Mouse (Mus musculus) layer of hippocampus, adult 11-12 months (tissue): Measurements from ENCODE around the gene Tbxa2r.

Source experiments
- DNase-seq: peaks from one replicate; pipeline ENCODE4 v3.0.0; 2022; ENCODE audit warnings: low spot score

Tbxa2r gene

DNA sequence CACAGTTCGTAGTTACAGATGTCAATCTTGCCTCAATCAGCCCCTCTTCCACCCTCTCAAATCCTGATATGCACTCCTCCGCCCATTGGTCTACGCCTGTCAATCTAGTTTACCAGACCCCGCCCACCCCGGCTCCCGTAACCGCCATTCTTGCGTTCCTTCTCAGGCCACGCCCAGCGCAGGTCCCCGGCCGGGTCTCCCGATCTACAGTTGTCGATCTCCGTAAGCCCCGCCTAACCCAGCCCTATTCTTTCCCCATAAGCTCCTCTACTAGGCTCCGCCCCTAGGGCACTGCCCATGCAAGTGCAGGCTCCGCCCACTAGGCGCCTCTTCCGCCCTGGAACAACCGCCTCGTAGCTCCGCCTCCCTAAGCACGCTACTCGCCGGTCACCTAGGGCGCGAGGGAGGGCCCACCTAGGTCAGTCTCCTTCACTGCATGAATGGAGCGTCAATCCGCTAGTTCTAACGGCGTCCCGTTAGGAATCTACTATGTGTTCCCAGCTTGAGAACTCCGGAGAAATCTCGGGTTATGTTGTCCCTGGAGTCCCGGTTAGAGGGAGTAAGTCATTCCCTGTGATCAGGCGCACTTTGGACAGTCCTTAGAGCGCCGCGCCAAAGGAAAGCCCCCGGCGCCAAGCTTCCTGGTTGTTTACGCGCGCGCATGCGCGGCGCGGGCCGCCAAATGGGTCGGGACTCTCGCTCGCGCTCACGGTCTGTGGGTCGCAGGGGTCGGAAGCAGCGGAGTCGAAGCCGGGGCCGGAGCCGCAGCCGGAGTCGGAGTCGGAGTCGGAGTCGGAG, 7.8 kb upstream of the Tbxa2r start, which contains the start of gene Cactin:
Gene Cactin, plus strand, starts transcription at position 554 of the 798 bp plus-strand sequence.
- DNase-seq = peak; percentile 100

DNA sequence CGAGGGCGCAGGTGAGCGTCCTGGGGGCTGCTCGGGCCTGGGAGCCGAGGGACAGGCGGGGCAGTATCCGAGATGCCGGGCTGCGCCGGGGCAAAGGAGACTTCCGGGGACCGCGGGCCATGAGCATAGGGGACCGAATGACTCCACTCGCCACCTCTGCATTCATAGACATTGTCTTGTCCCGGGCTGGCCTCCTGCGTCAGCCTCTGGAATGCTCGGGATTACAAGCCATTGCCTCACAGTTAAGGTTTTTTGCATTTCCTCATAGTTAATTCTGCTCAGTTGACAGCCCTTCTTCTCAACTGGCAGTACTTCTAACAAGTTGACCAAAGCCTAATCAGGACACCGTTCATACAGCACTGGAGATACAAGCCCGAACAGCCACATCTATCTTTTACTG, 7.1 kb upstream of the Tbxa2r start:
- no peak for DNase-seq

DNA sequence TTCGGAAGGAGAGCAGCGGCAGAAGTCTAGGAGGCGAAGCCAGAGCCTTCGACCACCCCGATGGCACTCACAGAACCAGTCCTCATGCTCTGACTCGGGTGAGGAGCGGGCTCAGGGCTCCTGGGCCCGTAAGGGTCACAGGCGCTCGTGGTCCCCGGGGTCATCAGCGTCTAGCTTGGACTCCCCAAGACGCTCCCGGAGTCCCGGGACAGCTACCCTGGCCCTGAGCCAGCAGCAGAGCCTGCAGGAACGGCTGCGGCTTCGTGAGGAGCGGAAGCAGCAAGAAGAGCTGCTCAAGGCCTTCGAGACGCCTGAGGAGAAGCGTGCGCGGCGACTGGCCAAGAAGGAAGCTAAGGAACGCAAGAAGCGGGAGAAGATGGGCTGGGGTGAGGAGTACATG, 6.1 kb upstream of the Tbxa2r start:
- no peak for DNase-seq

GRCm38 (mm10) chr10:81323141-81323775, 5.3 kb upstream of the Tbxa2r start:
- DNase-seq = no peak

DNA sequence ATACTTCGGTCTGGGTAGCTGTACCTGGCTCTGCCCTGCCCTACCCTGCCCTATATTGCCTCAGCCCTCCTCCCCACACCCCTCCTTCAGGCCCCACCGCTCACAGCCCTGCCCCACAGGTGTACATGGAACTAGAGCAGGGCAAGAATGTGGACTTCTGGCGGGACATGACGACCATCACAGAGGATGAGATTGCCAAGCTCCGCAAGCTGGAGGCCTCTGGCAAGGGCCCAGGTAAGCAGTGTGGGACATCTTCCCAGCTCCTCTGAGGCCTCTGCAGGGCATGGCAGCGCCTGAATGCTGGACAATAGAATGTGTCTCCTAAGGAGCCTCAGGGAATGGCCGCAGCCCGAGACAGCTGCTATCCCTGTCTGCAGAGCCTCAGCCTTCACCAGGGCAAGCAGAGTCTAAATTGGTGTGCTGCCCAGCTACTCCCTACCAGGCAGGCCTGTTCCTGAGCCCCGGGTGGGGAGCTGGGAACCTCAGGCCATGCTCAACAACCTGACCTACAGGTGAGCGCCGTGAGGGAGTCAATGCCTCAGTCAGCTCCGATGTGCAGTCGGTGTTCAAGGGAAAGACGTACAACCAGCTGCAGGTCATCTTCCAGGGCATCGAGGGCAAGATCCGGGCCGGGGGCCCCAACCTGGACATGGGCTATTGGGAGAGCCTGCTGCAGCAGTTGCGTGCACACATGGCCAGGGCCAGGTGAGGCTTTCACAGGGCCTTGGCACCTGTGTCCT, 4.6 kb upstream of the Tbxa2r start:
- DNase-seq = no peak

DNA sequence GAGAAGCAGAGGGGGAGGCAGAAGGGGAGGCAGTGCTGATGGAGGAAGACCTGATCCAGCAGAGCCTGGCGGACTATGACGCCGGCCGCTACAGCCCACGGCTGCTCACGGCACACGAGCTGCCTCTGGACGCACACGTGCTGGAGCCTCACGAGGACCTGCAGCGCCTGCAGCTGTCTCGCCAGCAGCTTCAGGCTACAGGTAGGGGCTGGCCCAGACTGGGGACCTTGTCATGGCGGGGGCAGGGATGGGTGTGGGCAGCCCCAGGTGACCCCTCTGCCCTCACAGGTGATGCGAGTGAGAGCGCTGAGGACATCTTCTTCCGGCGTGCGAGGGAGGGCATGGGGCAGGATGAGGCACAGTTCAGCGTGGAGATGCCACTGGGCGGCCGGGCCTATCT, 3.4 kb upstream of the Tbxa2r start:
- DNase-seq = no peak

GRCm38 (mm10) chr10:81325781-81326180, 2.8 kb upstream of the Tbxa2r start:
- DNase-seq = no peak

DNA sequence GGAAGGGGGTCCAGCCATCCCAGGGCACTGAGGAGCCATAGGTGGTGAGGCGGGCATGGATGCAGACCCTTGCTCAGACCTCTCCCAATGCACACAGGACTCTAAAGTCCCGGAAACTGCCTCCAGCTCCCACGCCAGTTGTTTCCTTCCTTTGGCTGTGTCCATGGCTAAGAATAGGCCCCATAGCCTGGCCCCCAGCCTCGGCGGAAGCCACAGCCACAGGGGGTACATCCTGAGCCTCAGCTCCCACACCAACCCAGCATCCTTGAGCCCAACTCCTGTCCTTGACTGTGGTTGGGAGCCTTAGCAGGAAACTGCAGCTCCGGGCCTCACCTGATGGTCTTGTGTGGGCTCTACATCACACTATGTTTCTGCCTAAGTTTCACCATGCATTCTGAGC, 1.7 kb upstream of the Tbxa2r start:
- DNase-seq = no peak

- DNase-seq = no peak
Observed at GRCm38 (mm10) chr10:81327959-81328358, 572 bp upstream of the Tbxa2r start.

GRCm38 (mm10) chr10:81329194-81329975, 854 bp downstream of the Tbxa2r start:
- no peak for DNase-seq

DNA sequence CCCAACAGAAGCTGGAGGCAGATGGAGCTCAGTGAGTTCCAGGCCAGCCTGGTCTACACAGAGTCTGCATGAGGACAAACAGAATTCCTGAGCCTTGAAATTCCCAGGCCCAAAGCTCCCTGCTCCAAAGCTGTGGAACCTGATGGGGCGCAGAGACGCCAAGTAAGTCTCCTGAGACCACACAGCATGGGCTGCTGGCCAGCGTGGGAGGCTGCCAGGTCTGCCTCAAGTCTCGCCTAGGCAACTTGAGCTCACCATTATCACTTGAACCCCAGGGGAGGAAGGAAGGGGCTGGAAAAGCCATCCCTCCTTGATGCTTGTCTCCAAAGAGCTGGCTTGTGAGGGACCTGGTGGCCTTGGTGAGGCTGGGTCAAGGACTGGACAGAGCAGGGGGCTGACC, 1.5 kb downstream of the Tbxa2r start:
- DNase-seq = no peak

GRCm38 (mm10) chr10:81332277-81332676, 3.7 kb downstream of the Tbxa2r start:
- no peak for DNase-seq

DNA sequence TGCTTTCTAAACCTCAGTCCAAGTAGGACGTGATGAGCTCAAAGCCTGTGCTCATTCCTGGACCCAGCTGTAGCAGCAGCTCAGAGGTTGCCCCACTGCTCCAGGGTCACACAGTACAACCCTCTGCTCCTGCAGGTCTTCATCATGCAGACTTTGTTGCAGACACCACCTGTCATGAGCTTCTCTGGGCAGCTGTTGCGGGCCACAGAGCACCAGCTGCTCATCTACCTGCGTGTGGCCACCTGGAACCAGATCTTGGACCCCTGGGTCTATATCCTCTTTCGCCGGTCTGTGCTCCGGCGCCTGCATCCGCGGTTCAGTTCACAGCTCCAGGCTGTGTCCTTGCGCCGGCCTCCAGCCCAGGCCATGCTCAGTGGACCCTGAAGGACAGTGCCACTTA, 5.8 kb downstream of the Tbxa2r start:
- DNase-seq = no peak

GRCm38 (mm10) chr10:81335393-81336340, 7.1 kb downstream of the Tbxa2r start:
- no peak for DNase-seq

- DNase-seq = no peak
Observed at GRCm38 (mm10) chr10:81336558-81336957, 8.0 kb downstream of the Tbxa2r start.

GRCm38 (mm10) chr10:81340551-81341332, 12.2 kb downstream of the Tbxa2r start:
- no peak for DNase-seq

GRCm38 (mm10) chr10:81341333-81341949, 12.9 kb downstream of the Tbxa2r start:
- no peak for DNase-seq

GRCm38 (mm10) chr10:81342686-81343505, 14.4 kb downstream of the Tbxa2r start, which contains the start of gene Gipc3:
TSS of gene Gipc3 (minus strand) at chr10:81343266.
- no peak for DNase-seq
